15 mouse cellular contexts compared by ENCODE assay signal in genomic region chr4:96979876-96980275, GRCm38 (mm10).
"Had no signal": no experiment of that assay in that cellular context is flagged by ENCODE, and none has a peak within 500 bp of the region (broad histone marks: within the 10 kb centered on the region; RNA-seq: fewer than 3 reads in every experiment).

No protein-coding gene starts in this region.

- H3K9me3 ChIP-seq: kidney, embryonic 15.5 days; liver, embryonic 13.5 days; neural tube, embryonic 12.5 days; stomach, embryonic 15.5 days had no signal

- ATAC-seq: lung, postnatal 0 days had no signal

- H3K4me1 ChIP-seq: kidney, embryonic 15.5 days; liver, embryonic 13.5 days; neural tube, embryonic 12.5 days; stomach, embryonic 15.5 days had no signal

- H3K27ac ChIP-seq: kidney, embryonic 15.5 days; left cerebral cortex, adult 2 months; liver, embryonic 13.5 days; macrophage; neural tube, embryonic 12.5 days; stomach, embryonic 15.5 days had no signal

- H3K4me2 ChIP-seq: kidney, embryonic 15.5 days; liver, embryonic 13.5 days; lung, embryonic 14.5 days; neural tube, embryonic 12.5 days; stomach, embryonic 15.5 days had no signal

- DNase-seq: kidney, adult 8-10 months; kidney, postnatal 36 days; layer of hippocampus, postnatal 36 days; liver, embryonic 13.5 days; midbrain, embryonic 14.5 days; right cerebral cortex, postnatal 14 days; right cerebral cortex, postnatal 4 days; thymus, postnatal 25 days had no signal

- H3K9ac ChIP-seq: kidney, embryonic 15.5 days; liver, embryonic 13.5 days; lung, embryonic 14.5 days; neural tube, embryonic 12.5 days; stomach, embryonic 15.5 days had no signal

- H3K36me3 ChIP-seq: kidney, embryonic 15.5 days; liver, embryonic 13.5 days; neural tube, embryonic 12.5 days; stomach, embryonic 15.5 days had no signal

- H3K27me3 ChIP-seq: kidney, embryonic 15.5 days; liver, embryonic 13.5 days; neural tube, embryonic 12.5 days; stomach, embryonic 15.5 days had no signal

- H3K4me3 ChIP-seq: kidney, embryonic 15.5 days; left cerebral cortex, adult 2 months; liver, embryonic 13.5 days; neural tube, embryonic 12.5 days; stomach, embryonic 15.5 days had no signal
